Mouse (Mus musculus): ENCODE measurements at regions not wholly inside any gene's neighbourhood (a gene's known extent, or its start where the extent isn't known, plus 50 kb on each side); places are given as distances from the start of the nearest gene placed in this dataset.

- Histone ChIP-seq H3K27me3 (ENCODE audit: control insufficient read depth, insufficient read depth, low read length, poor library complexity, severe bottlenecking) (no peaks in the 10 kb centered on the region), H3K36me3 (ENCODE audit: control insufficient read depth, insufficient read depth, low read length, poor library complexity, severe bottlenecking) (no peaks in the 10 kb centered on the region), H3K4me1 (ENCODE audit: control insufficient read depth, insufficient read depth, low read length) (no peaks in the 10 kb centered on the region), H3K27ac (ENCODE audit: insufficient read depth, low read length) (no peak overlapping the region), H3K9ac (ENCODE audit: low read depth, poor library complexity, severe bottlenecking) (no peak overlapping the region), H3K9me3 (replicated peaks; ENCODE audit: control insufficient read depth, insufficient read depth, low read length, poor library complexity, severe bottlenecking) (no peaks in the 10 kb centered on the region), H3K4me3 (ENCODE audit: low read depth, low read length) (no peak overlapping the region)
- TF ChIP-seq CTCF (IDR thresholded peaks at IDR 0.05; ENCODE audit: low read depth, low read length) = no peak
- TF ChIP-seq EP300 (IDR thresholded peaks at IDR 0.05; ENCODE audit: insufficient read depth, low read depth, low read length) = no peak
- TF ChIP-seq POLR2A (IDR thresholded peaks at IDR 0.05; ENCODE audit: insufficient read depth, low read length) = no peak
These were observed 65.8 kb upstream of the Atp11b start for GRCm38 (mm10) chr3:35688111-35688510.

- peaks cover 1% of the 10 kb centered on the region for H3K4me1 ChIP-seq (ENCODE audit: control insufficient read depth, insufficient read depth, low read length)
- no peak overlapping the region for H3K9ac ChIP-seq (ENCODE audit: low read depth, poor library complexity, severe bottlenecking)
- no peaks in the 10 kb centered on the region for H3K9me3 ChIP-seq (replicated peaks; ENCODE audit: control insufficient read depth, insufficient read depth, low read length, poor library complexity, severe bottlenecking)
- H3K36me3 ChIP-seq (ENCODE audit: control insufficient read depth, insufficient read depth, low read length, poor library complexity, severe bottlenecking) = no peaks in the 10 kb centered on the region
- H3K4me3 ChIP-seq (ENCODE audit: low read depth, low read length) = no peak overlapping the region
- TF ChIP-seq EP300 (IDR thresholded peaks at IDR 0.05; ENCODE audit: insufficient read depth, low read depth, low read length) = no peak
- TF ChIP-seq CTCF (IDR thresholded peaks at IDR 0.05; ENCODE audit: low read depth, low read length) = peak; percentile 30
- TF ChIP-seq POLR2A (IDR thresholded peaks at IDR 0.05; ENCODE audit: insufficient read depth, low read length) = no peak
- H3K27me3 ChIP-seq (ENCODE audit: control insufficient read depth, insufficient read depth, low read length, poor library complexity, severe bottlenecking) = no peaks in the 10 kb centered on the region
- no peak overlapping the region for H3K27ac ChIP-seq (ENCODE audit: insufficient read depth, low read length)
These were observed 65.1 kb upstream of the Atp11b start for GRCm38 (mm10) chr3:35688781-35689180.

GRCm38 (mm10) chr3:35693039-35693438 is 60.9 kb upstream of the Atp11b start:
- peak overlapping the region; percentile 68 for H3K27ac ChIP-seq (ENCODE audit: insufficient read depth, low read length)
- peak overlapping the region; percentile 38; the same call in 1 of the 2 replicates for H3K9ac ChIP-seq (ENCODE audit: low read depth, poor library complexity, severe bottlenecking)
- no peaks in the 10 kb centered on the region for H3K36me3 ChIP-seq (ENCODE audit: control insufficient read depth, insufficient read depth, low read length, poor library complexity, severe bottlenecking)
- H3K9me3 ChIP-seq (replicated peaks; ENCODE audit: control insufficient read depth, insufficient read depth, low read length, poor library complexity, severe bottlenecking) = no peaks in the 10 kb centered on the region
- peaks cover 3% of the 10 kb centered on the region for H3K4me1 ChIP-seq (ENCODE audit: control insufficient read depth, insufficient read depth, low read length)
- TF ChIP-seq CTCF (IDR thresholded peaks at IDR 0.05; ENCODE audit: low read depth, low read length) = peak; percentile 60
- no peak for TF ChIP-seq EP300 (IDR thresholded peaks at IDR 0.05; ENCODE audit: insufficient read depth, low read depth, low read length)
- TF ChIP-seq POLR2A (IDR thresholded peaks at IDR 0.05; ENCODE audit: insufficient read depth, low read length) = no peak
- no peak overlapping the region for H3K4me3 ChIP-seq (ENCODE audit: low read depth, low read length)
- no peaks in the 10 kb centered on the region for H3K27me3 ChIP-seq (ENCODE audit: control insufficient read depth, insufficient read depth, low read length, poor library complexity, severe bottlenecking)

GRCm38 (mm10) chr3:35693551-35693950 is 60.4 kb upstream of the Atp11b start:
- H3K4me3 ChIP-seq (ENCODE audit: low read depth, low read length) = no peak overlapping the region
- H3K9ac ChIP-seq (ENCODE audit: low read depth, poor library complexity, severe bottlenecking) = peak overlapping the region; percentile 38; the same call in 1 of the 2 replicates
- H3K4me1 ChIP-seq (ENCODE audit: control insufficient read depth, insufficient read depth, low read length) = peaks cover 3% of the 10 kb centered on the region
- H3K27ac ChIP-seq (ENCODE audit: insufficient read depth, low read length) = peak overlapping the region; percentile 68
- H3K27me3 ChIP-seq (ENCODE audit: control insufficient read depth, insufficient read depth, low read length, poor library complexity, severe bottlenecking) = no peaks in the 10 kb centered on the region
- no peaks in the 10 kb centered on the region for H3K9me3 ChIP-seq (replicated peaks; ENCODE audit: control insufficient read depth, insufficient read depth, low read length, poor library complexity, severe bottlenecking)
- H3K36me3 ChIP-seq (ENCODE audit: control insufficient read depth, insufficient read depth, low read length, poor library complexity, severe bottlenecking) = no peaks in the 10 kb centered on the region
- TF ChIP-seq POLR2A (IDR thresholded peaks at IDR 0.05; ENCODE audit: insufficient read depth, low read length) = no peak
- no peak for TF ChIP-seq EP300 (IDR thresholded peaks at IDR 0.05; ENCODE audit: insufficient read depth, low read depth, low read length)
- no peak for TF ChIP-seq CTCF (IDR thresholded peaks at IDR 0.05; ENCODE audit: low read depth, low read length)

- TF ChIP-seq POLR2A (IDR thresholded peaks at IDR 0.05; ENCODE audit: insufficient read depth, low read length) (no peak), EP300 (IDR thresholded peaks at IDR 0.05; ENCODE audit: insufficient read depth, low read depth, low read length) (no peak), CTCF (IDR thresholded peaks at IDR 0.05; ENCODE audit: low read depth, low read length) (no peak)
- H3K9ac ChIP-seq (ENCODE audit: low read depth, poor library complexity, severe bottlenecking) = no peak overlapping the region
- no peaks in the 10 kb centered on the region for H3K36me3 ChIP-seq (ENCODE audit: control insufficient read depth, insufficient read depth, low read length, poor library complexity, severe bottlenecking)
- no peaks in the 10 kb centered on the region for H3K9me3 ChIP-seq (replicated peaks; ENCODE audit: control insufficient read depth, insufficient read depth, low read length, poor library complexity, severe bottlenecking)
- no peaks in the 10 kb centered on the region for H3K27me3 ChIP-seq (ENCODE audit: control insufficient read depth, insufficient read depth, low read length, poor library complexity, severe bottlenecking)
- H3K4me1 ChIP-seq (ENCODE audit: control insufficient read depth, insufficient read depth, low read length) = peaks cover 3% of the 10 kb centered on the region
- no peak overlapping the region for H3K4me3 ChIP-seq (ENCODE audit: low read depth, low read length)
- no peak overlapping the region for H3K27ac ChIP-seq (ENCODE audit: insufficient read depth, low read length)
These were observed 59.7 kb upstream of the Atp11b start for GRCm38 (mm10) chr3:35694241-35694640.

- no peak overlapping the region for H3K27ac ChIP-seq (ENCODE audit: insufficient read depth, low read length)
- peaks cover 3% of the 10 kb centered on the region for H3K4me1 ChIP-seq (ENCODE audit: control insufficient read depth, insufficient read depth, low read length)
- H3K9me3 ChIP-seq (replicated peaks; ENCODE audit: control insufficient read depth, insufficient read depth, low read length, poor library complexity, severe bottlenecking) = no peaks in the 10 kb centered on the region
- H3K4me3 ChIP-seq (ENCODE audit: low read depth, low read length) = no peak overlapping the region
- TF ChIP-seq POLR2A (IDR thresholded peaks at IDR 0.05; ENCODE audit: insufficient read depth, low read length) (no peak), EP300 (IDR thresholded peaks at IDR 0.05; ENCODE audit: insufficient read depth, low read depth, low read length) (no peak), CTCF (IDR thresholded peaks at IDR 0.05; ENCODE audit: low read depth, low read length) (no peak)
- no peak overlapping the region for H3K9ac ChIP-seq (ENCODE audit: low read depth, poor library complexity, severe bottlenecking)
- no peaks in the 10 kb centered on the region for H3K36me3 ChIP-seq (ENCODE audit: control insufficient read depth, insufficient read depth, low read length, poor library complexity, severe bottlenecking)
- H3K27me3 ChIP-seq (ENCODE audit: control insufficient read depth, insufficient read depth, low read length, poor library complexity, severe bottlenecking) = no peaks in the 10 kb centered on the region
These were observed 58.0 kb upstream of the Atp11b start for GRCm38 (mm10) chr3:35695859-35696258.

Data from ES-Bruce4 (cell line).